Mouse (Mus musculus): ENCODE measurements around the gene D430042O09Rik. TPM values are rescaled to one million over a fixed set of nuclear protein-coding genes. Genes with fewer than 3 reads are reported as not detected.

Gene D430042O09Rik
- total RNA-seq, 2 experiments from 2014 or later = 7.3 to 8.2 TPM

GRCm38 (mm10) chr7:125736366-125737015 lies 28.8 kb downstream of the D430042O09Rik start:
- no peak for DNase-seq

- no peak for DNase-seq
Measured at GRCm38 (mm10) chr7:125740521-125740920, 32.8 kb downstream of the D430042O09Rik start.

- DNase-seq = no peak
Measured at GRCm38 (mm10) chr7:125741271-125741703, 33.6 kb downstream of the D430042O09Rik start.

GRCm38 (mm10) chr7:125744774-125745173 lies 37.1 kb downstream of the D430042O09Rik start:
- DNase-seq = no peak

- no peak for DNase-seq
Measured at GRCm38 (mm10) chr7:125746621-125747315, 39.1 kb downstream of the D430042O09Rik start.

- no peak for DNase-seq
Measured at GRCm38 (mm10) chr7:125747316-125747690, 39.6 kb downstream of the D430042O09Rik start.

DNA sequence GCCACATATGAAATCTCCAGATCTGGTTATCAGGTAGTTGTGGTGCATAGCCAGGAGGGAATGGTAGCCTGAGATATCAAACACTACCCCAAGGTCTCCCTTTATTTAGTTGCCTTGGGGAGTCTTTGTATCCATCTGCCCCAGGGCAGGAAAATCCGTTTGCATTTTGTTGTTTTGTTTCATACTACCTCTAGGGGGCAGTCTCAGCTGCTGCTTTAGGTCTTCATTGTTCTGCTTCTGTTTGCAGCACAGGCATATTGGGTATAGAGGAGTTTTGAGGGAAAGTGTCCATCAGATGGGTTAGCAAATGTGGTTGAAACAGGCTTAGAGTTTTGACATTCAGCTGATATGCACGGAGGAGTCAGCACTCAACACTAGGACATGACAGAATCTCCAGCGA lies 40.5 kb downstream of the D430042O09Rik start:
- DNase-seq = no peak

DNA sequence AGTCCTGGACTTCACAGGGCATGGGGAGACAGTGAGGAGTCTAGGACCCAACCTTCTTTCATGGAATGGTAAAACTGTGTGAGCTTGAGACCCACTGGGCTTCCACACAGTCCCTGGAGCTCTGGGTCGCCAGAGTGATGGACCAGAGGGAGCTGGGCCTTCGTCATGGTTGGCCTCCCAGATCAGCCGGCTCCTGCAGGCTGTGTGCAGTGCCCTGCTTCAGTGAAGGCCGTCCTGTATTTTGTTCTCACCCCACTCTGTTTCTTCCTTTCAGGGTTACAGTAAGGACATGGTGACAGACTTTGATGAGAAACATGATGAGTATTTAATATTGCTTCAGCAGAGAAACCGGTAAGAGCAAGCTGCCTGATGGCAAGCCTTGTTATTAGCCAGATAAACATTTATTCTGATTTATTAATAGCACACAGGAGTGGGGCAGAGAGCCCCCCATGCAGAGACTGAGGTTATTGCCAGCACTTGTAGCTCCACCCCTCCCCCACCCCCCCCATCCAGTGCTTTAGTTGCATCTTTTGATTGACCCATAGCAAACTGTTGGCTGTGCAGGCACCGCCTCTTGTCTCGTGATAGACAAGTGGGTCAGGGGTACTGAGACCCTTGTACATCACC lies 45.1 kb downstream of the D430042O09Rik start:
- DNase-seq = no peak

- no peak for DNase-seq
Measured at GRCm38 (mm10) chr7:125753326-125753715, 45.6 kb downstream of the D430042O09Rik start.

- DNase-seq = no peak
Measured at GRCm38 (mm10) chr7:125756806-125757205, 49.1 kb downstream of the D430042O09Rik start.

- DNase-seq = no peak
Measured at GRCm38 (mm10) chr7:125757896-125758623, 50.4 kb downstream of the D430042O09Rik start.

DNA sequence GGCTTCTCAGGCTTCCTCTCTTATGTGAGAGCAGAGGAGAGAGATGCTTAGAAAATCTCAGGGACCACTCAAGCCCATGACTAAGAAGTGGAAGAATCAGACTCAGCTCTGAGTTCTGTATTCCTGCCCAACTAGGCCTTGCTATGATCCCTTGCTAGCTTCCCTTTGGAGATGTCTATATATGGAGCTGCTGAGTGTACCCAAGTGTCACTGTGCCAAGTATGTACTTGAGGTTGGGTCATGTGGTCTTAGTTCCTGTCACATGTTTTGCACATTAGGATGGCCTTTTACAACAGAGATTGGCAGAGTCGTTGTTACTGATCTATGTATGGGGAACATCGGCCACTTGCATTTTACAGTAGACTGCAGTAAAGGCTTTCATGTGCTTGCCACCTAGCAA lies 54.6 kb downstream of the D430042O09Rik start:
- no peak for DNase-seq

DNA sequence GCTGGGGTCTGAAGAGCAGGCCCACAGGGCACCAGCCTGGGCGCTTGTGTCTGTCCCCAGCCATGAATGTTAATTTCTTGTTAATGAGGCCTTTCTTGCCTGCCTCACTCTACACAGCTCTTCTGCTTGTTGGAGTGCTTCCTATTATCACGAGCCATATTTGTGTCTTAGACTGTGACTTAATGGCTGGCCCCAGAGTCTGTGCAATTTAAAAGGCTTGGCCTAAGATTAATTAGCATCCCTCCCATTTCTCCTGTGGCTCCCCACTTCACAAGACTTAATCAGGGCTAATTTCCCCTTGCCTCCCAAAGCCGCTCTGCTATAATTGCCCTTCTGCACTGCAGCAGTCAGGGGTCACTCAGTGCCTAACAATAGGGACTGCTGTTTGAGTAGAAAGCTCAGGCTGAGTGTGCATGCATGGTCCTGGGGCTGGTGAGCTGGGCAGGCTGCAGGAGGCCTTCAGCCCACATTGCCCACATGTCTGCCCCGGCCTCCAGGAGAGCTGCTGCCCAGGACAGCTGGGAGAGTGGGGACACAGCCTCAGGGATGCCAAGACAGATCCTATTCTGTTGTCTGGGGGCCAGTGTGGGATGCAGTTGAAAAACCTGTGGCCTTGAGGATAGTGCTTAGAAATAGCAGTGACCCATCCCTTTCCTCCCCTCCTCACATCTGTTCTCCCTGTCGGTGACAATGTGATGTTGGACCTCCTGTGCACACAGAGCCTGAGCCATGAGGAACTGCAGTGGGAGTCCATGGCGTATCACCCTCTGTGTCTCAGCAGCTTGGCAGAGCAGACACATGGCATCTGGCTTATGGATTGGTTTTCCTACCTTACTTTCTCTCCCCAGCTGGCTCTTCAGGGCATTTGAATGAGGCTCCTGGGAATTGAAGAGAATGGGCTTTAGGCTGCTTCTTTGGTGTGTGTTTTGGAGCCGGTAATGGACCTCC lies 55.5 kb downstream of the D430042O09Rik start:
- DNase-seq = no peak

GRCm38 (mm10) chr7:125764373-125764772 lies 56.7 kb downstream of the D430042O09Rik start:
- DNase-seq = no peak

DNA sequence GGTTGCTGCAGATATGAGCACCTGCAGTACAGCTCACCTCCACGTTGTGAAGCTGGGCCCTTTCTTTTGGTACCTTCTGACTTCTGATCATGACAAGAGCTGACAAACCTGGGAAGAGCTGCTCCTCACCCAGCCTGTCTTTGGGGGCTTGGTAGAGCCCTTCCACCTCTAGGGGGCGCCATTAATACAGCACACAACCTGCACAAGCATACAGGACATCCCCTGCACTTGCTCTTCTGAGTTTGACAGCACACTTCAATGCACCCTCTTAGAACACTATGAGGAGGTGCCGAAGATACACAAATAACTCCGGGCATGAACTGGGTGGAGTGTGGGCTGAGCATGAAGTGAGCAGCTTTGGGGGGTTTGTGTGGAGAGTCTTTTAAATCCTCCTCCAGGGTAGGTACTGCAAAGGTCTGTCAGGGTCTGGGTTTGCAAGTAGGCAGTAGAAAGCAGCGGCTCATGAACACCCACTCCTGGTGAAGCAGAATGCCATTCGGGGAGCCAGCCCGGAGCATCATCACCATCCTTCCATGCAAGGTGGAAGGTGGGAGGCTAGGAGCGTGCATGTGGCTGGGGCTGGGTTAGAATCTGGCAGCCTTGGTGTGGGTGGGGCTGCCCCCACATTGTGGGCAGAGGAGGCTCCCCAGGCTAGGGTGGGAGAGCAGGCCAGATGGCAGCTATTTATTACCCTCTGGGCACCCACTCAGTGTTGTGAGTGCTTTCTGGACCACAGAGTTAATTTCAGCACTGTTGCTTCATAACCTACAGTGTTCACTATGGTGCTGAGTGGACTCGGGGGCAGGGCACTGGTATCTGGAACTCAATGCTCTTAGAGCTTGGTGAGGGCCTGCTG lies 59.5 kb downstream of the D430042O09Rik start:
- peak; percentile 47 for DNase-seq

- DNase-seq = no peak
Measured at GRCm38 (mm10) chr7:125772961-125773571, 65.4 kb downstream of the D430042O09Rik start.

DNA sequence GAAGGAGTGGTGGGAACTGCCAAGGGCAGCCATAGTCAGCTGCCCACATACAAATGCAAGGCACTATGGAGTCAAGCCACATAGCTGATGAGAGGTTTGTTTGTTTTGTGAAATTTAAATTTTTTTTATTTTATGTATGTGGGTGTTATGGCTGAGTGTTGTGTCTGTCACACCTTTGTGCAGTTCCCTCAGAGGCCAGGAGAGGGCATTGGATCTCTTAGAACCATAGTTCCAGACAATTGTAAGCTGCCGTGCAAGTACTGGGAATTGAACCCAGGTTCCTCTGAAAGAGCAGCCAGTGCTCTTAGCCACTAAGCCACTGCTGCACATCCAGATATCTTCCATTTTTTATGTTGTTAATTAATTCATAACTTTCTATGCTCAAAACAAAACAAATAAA lies 75.5 kb downstream of the D430042O09Rik start:
- no peak for DNase-seq

DNA sequence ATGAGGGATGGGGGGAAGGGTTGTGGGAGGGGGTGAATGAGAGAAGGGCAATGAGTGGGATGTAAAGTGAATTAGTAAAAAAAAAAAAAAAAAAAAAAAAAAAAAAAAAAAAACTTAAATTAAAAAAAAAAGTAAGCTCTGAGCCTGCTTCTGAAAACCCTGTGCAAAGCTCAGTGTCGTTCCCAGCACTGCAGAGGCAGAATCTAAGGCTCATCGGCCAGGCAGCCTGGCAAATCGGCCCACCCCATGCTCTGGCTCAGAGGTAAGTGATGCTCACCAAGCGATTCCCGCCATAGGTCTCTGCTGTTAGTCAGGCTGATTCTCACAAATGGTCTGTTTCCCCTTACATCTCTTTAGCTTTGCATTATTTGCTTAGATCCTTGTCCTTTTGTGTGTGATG lies 78.4 kb downstream of the D430042O09Rik start:
- no peak for DNase-seq

GRCm38 (mm10) chr7:125787046-125787445 lies 79.4 kb downstream of the D430042O09Rik start:
- no peak for DNase-seq

- DNase-seq = no peak
Measured at GRCm38 (mm10) chr7:125790039-125790438, 82.4 kb downstream of the D430042O09Rik start.
